Mouse (Mus musculus) urinary bladder, postnatal 25 days (tissue): ENCODE results near the gene Eif4e3.

Experiments
- DNase-seq: peaks from one replicate; pipeline ENCODE4 v3.0.0; 2022; ENCODE audit warnings: low spot score

Gene Eif4e3

DNA sequence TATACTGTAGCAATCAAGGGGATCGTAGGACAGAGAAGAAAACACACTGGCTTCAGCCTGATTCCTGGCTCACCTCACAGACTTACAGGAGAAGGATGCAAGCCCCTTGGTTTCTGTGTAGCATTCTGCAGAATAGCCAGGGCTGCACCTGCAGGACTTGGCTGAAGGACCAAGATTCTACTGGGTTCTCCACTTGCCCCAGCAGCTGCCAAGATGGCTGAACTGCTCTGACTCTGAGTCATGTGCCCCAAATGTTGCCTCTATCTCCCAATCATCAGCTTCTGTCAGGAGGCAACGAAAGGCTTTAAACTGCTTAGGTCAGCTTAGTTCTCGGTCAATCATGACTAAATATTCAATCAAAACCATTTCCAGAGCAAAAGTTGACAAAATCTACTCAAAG, 42.0 kb downstream of the Eif4e3 start:
- no peak for DNase-seq

DNA sequence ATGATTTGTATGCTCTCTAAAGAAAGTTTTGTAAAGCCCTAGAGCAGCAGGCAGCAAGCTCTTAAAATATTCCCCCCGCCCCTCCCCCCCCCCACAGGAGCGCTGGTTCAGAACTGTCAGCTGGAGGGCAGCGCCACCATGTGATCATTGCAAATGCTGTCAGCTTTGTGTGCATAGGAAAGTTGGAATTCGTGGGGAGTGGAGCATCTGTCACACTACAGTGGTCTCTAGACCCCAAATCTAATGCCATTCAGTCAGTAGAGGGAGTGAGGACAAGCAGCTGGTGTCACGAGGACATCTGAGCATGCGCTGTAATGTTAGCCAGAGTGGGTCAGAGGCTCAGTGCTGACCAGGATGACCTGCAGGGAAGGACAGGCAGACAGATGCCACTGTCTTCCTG, 42.9 kb downstream of the Eif4e3 start:
- DNase-seq, result no peak

DNA sequence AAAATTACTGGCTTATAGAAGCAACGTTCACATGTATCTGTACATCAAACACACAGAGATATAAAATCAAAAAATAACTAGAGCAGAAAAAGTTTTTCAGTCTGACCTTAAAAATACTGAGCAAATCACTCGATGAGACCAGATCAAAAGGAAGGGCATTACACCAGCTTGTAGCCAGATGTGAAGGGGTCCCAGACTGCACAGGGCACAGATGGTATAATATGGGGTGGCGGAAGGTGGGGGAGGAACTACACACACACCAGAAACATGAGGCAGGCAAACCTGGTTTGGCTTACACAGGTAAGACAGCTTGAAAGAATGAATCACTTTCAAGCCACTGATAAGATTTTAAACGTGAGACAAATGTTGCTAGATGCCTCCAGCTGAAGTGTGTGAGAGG, 45.4 kb downstream of the Eif4e3 start:
- no peak for DNase-seq

- no peak for DNase-seq
Measured at GRCm38 (mm10) chr6:99620471-99620870, 46.1 kb downstream of the Eif4e3 start.

- DNase-seq, result no peak
Measured at GRCm38 (mm10) chr6:99619964-99620363, 46.6 kb downstream of the Eif4e3 start.

- DNase-seq, result no peak
Measured at GRCm38 (mm10) chr6:99619466-99619865, 47.1 kb downstream of the Eif4e3 start.

DNA sequence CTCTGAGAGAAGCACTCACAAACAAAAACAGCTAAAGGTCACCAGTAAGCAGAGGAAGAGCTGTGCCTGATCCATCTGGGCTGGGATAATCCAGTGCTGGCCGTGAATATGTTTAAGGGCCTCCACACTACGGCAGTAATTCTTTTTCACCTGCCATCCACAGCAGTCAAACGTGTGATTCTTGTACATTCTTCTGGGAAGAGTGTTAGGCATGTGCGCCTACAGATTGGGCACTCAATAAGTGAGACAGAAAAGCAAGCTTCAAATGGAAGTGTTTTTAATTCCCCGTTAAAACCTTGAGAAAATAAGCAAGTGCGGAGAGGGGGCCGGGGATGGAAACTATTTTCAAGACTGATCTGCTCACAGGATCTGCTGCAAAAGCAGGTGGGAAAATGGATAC, 48.7 kb downstream of the Eif4e3 start:
- no peak for DNase-seq

DNA sequence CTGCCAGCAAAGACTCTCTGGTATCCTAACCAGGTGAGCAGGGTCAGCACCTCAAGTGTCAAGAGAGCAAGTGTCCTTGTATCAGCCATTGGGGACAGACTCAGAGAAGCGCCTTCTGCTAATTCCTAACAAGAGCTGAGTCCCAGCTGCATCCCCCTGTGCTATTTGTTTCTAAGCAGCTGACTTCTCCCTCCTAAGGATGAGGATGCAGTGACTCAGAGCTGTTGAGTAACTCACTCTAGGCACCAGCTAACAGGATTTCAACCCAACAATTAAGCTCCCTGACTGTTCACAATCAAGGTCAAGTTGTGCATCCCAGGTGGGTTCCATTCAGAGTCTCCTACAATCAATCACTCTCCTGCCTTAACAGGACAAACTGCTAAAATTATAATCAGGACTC, 49.2 kb downstream of the Eif4e3 start:
- no peak for DNase-seq

- DNase-seq, result no peak
Measured at GRCm38 (mm10) chr6:99615272-99615751, 51.3 kb downstream of the Eif4e3 start.

DNA sequence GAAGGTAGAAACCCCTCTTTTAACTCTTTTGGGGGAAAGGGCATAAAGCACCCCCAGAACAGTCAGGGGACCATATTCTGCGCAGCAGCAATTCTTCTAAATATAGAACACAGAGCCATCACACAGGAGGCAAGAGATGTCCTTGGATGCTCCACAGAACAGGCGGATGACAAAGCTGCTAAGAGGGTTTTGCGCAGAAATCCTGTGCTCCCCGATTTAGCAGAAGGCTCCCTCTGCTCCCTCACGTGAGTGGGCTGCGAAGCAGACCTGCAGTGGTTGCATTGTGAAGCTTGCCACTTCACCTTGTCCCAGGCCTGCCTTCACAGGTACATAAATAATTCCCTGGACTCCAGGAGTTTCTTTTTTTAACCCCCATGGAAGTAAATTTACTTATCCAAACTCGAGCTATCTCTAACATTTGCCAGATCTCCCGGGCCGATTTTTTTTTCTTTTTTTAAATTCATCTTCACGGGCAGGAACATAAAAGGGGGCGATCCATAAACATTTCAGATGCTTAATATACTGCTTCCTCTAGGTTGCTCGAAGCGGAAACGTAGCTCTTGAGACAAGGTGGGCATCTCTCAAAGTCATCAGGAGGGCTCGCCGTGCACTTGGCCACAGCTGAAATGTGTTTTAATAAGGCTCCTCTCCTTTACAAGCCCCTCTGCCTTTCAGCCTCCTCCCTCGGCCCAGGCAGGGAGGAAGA, 51.9 kb downstream of the Eif4e3 start:
- no peak for DNase-seq

DNA sequence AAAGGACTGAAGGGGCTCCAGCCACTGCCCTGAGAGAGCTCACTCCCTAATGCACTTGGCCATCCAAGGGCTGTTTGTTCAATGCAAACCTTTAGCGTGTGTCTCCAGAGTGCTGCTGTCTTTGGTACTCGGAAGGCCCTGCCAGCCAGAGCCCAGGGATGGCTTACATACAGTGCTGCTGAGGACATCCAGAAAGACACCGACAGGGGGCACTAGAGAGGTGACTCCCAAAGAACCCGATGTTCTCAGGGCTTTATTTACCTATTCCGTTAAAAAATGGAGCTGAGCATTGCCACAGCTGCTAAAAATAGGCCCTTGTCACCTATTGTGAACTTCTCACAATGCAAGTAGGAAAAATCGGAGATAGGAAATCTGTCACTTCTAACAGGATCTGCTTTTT, 54.7 kb downstream of the Eif4e3 start:
- no peak for DNase-seq

DNA sequence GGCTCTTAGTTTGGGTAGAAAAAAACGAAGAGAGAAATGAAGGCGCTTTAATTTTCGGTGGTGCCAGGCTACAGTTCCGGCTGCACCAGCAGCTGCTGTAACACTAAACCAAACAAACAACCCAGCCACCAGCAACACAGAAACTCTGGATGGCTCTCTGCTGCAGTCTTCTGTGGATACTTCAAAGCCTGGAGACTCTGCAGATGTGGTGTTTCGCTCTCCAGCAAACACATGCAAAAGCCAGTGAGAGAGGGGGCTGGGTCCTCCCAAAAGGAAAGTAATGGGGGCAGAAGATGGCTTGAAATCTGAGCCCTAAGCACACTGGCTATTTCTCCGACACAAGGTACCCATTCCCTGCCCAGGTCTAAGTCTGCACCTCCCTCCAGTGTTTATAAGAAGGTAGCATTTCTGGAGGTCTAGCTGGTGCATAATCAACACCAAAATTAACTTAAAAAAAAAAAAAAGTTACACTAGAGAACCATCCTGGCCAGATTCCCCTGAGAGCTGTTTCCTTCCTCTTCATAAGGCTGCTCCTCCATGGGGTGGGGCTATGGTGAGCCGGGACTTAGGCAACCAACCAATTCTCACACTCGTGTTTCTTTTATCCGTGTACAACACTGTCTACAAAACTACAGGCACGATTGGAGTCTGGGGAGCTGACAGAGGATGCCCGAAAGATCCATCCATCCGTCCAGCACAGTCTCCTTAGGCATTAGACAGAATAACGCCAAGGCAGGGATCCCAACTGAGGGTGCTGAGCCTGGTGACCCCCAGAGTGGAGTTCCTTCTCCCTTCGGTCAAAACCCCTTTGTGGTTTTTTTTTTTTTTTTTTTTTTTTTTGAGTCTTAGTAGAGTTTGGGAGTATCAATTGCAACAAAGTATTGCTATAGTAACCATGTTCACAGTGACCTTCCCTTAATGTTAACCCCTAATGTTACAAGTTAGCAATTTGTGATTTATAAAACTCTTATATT, 55.8 kb downstream of the Eif4e3 start:
- DNase-seq, result no peak

GRCm38 (mm10) chr6:99606079-99606478, 60.5 kb downstream of the Eif4e3 start:
- no peak for DNase-seq

DNA sequence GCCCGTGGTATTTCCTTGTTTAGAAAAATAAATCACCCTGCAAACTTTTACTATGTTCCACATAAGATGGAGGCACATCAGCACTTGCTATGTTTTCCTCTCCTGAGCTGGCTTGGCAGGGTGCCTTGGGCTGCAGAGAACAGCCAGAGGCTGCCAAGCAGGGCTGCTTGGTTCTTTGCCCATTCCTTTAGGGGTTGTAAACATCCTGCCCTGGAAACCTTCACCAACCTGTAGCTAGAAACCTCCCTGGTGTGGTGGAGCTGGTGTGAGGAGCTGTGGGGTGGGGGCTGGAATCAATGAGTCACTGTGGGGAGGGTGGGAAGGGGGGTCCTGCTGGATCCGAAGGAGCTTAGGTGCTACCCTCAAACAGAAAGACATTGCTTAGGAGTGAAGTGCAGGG, 61.8 kb downstream of the Eif4e3 start:
- no peak for DNase-seq

DNA sequence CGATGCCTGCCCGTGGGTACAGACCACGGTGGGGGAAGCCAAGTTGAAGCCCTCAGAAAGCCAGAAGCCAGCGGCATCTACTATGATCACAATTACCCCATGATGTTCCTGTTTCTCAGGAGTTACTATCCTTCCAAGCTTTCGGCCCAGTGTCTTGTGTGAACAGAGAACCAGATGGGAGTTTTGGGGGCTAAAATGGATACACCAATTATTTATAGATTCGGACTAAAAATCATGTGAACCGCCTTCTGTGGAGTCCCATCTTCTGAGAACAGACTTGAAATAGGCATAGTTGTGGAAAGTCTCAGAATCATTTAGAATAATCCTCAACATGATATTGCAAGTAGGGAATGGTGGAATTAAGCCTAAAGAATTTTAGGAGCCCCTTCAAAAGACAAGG, 64.1 kb downstream of the Eif4e3 start:
- DNase-seq, result no peak

DNA sequence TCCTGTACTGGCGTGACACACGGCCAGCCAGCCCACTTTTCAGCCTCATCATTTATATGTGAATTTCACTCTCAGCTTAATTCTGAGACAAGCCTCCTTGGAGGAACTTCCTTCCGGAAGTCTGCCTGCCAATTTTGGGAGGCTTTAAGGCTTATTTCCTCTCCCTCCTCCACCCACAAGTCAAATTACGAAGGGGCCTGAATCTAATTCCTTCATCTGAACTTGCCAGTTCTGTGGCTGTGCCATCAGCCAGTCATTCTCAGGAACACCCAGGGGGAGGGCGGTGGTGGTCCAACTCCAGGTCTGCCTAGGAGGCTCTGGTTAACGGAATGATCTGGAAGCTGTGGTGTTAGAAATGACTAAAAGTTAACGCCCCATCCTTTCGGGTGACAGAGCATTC, 65.7 kb downstream of the Eif4e3 start:
- DNase-seq, result no peak

DNA sequence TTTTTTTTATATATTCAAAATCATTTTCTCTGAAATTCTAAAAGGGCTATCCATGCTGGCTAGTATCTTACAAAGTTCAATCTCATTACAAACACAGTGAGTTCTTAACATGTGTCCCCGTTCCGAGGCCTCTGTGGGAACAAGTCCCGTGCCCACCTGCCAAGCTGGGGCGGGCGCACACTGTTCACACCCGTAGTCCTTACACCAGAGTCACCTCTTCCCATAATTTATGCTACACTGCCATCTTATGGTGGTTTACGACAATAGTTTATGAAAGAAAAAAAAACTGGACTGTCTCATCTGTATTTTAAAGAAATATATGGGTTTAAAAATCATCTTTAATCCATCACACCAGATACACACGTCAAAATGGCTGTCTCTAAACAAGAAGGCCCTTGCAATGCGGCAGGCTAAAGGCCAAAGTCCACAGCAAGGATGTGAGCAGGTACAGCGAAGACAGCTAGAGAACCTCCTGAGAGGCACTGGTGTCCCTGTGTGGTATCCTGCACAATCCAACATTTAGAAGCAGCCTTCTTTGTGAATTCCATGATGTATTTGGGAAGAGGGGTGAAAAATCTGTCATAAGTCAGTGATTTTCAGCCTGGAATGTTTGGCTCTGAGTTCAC, 66.3 kb downstream of the Eif4e3 start:
- DNase-seq, result no peak

GRCm38 (mm10) chr6:99599651-99600050, 66.9 kb downstream of the Eif4e3 start:
- DNase-seq, result no peak

DNA sequence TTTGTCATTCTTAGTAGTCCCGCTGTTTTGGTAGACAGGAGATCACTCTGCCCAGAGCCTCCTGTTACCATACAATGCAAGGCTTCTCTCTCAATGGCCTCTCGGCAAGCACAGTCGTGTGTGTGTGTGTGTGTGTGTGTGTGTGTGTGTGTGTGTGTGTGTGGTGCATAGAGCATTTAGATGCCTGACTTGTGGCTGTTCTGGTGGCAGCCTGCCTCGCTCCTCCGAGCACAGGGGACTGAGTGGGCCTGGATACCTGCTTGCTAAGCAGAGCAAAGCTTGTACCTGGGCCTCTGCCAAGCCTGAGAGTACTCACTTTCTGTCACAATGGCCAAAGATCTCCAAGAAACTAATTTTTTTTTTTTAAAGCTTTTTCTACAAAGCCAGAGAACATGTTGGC, 67.3 kb downstream of the Eif4e3 start:
- DNase-seq, result no peak

DNA sequence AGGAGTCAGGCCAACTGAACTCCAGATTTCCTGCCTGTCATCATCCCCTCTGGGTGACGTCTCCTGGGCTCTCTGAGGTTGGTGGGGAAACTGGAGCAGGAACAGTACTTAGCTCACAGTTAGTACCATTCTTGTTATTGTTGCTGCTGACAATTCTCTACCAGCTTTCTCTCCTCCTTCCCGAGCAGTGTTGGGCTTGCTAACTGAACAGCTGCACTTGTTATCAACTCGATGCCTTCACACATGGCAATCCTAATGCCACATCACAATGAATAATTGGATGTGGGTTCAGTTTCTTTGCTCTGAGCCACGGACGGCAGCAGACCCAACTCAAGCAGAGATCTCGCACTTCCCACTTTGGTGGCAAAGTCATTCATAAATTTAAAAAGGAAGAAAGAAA, 89.5 kb downstream of the Eif4e3 start:
- DNase-seq, result no peak

GRCm38 (mm10) chr6:99575633-99576032, 90.9 kb downstream of the Eif4e3 start:
- no peak for DNase-seq
